Mouse (Mus musculus): ENCODE results near the gene Ptprj.

DNA sequence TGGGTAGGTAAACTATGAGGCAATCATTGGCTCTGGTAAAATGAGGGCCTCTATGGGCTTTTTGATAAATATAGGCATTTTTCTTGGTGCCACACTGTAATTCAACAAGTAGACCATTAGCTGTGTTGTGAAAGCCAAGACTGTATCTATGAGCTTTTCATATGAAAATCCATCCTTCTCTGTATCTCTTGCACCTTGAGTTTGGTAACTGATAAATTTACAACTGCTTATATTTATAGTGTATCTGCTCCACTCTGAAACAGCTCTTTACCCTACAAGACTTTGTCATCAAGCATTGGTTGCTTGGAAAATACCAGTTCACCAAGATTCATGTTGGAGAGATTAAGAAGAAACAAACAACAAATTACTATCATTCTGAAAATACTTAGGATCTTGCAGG, 77.7 kb downstream of the Ptprj start:
- no peak for TF ChIP-seq CTCF (conservative IDR thresholded peaks at IDR 0.05; ENCODE audit: low read length)
- TF ChIP-seq POU5F1 (IDR thresholded peaks at IDR 0.05; ENCODE audit: borderline replicate concordance, low read length), result no peak
- no peak for TF ChIP-seq NANOG (IDR thresholded peaks at IDR 0.05; ENCODE audit: borderline replicate concordance, low read length)
